In the genomic region with DNA sequence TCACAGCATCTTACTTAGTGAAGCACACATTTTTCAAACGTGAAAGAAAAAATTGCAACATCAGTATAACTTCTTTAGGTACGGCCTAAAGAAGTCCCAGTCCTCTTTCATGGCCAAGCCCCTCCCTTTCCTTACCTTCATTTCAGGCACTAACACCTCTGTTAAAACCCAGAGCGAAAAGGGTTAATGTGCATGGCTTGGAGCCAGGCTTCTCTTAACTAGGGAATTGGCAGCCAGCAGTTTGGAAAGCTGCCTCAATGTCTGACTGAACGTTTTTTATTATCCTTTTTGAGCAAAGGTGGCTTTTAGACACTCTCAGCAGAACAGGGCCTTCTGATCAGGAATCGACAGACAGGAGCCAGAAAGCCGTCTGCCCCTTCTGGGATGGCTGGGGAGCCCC, we compare ENCODE assay signal across 16 mouse cellular contexts.
DNase-seq lines count a peak whose midpoint lies in the region; ATAC-seq and TF ChIP-seq lines count a peak whose summit lies in the region.
"Had no signal": no experiment of that assay in that cellular context is flagged by ENCODE, and none has a peak within 500 bp of the region (broad histone marks: within the 10 kb centered on the region; RNA-seq: fewer than 3 reads in every experiment).

No protein-coding gene starts in this region.

- TF ChIP-seq POLR2A in kidney, adult 2 months (IDR thresholded peaks at IDR 0.05; ENCODE audit: low read depth, low read length): no peak

- no peak overlapping the region for H3K4me3 ChIP-seq in embryonic facial prominence, embryonic 12.5 days
- H3K4me3 ChIP-seq in embryonic facial prominence, embryonic 10.5 days: no peak overlapping the region
- H3K4me3 ChIP-seq in kidney, adult 2 months (ENCODE audit: insufficient read depth, low read depth, low read length): no peak overlapping the region
- H3K4me3 ChIP-seq in kidney, embryonic 16.5 days (ENCODE audit: low read length): no peak overlapping the region
- H3K4me3 ChIP-seq: erythroblast, embryonic 14.5 days; midbrain, embryonic 13.5 days; stomach, embryonic 15.5 days had no signal

- H3K4me1 ChIP-seq in embryonic facial prominence, embryonic 12.5 days: peaks cover 6% of the 10 kb centered on the region; the same call in 1 of the 2 replicates
- no peaks in the 10 kb centered on the region; the same call in 1 of the 2 replicates for H3K4me1 ChIP-seq in embryonic facial prominence, embryonic 10.5 days
- H3K4me1 ChIP-seq in kidney, adult 2 months (ENCODE audit: control insufficient read depth, insufficient read depth, low read length): no peaks in the 10 kb centered on the region; the same call in 1 of the 2 replicates
- H3K4me1 ChIP-seq in kidney, embryonic 16.5 days (ENCODE audit: insufficient read depth, low read length): no peaks in the 10 kb centered on the region
- H3K4me1 ChIP-seq: stomach, embryonic 15.5 days had no signal

- no peaks in the 10 kb centered on the region for H3K9me3 ChIP-seq in embryonic facial prominence, embryonic 12.5 days
- H3K9me3 ChIP-seq in embryonic facial prominence, embryonic 10.5 days: no peaks in the 10 kb centered on the region
- no peaks in the 10 kb centered on the region for H3K9me3 ChIP-seq in kidney, embryonic 16.5 days (ENCODE audit: low read length)
- H3K9me3 ChIP-seq: G1E; midbrain, embryonic 13.5 days; stomach, embryonic 15.5 days had no signal

- TF ChIP-seq CTCF in kidney, adult 2 months (conservative IDR thresholded peaks at IDR 0.05; ENCODE audit: insufficient read depth, insufficient read length, low read depth, low read length): no peak

- no peak overlapping the region for H3K9ac ChIP-seq in embryonic facial prominence, embryonic 12.5 days
- H3K9ac ChIP-seq in kidney, embryonic 16.5 days (replicated peaks; ENCODE audit: low read length): no peak overlapping the region
- H3K9ac ChIP-seq: midbrain, embryonic 13.5 days; stomach, embryonic 15.5 days had no signal

- WGBS in embryonic facial prominence, embryonic 12.5 days: 50% methylated on average over 6 of the region's 6 CpGs
- WGBS in embryonic facial prominence, embryonic 10.5 days: 72% methylated on average over 6 of the region's 6 CpGs
- WGBS in kidney, adult 2 months: 30% methylated on average over 6 of the region's 6 CpGs
- WGBS in kidney, embryonic 16.5 days: 37% methylated on average over 6 of the region's 6 CpGs

- H3K27ac ChIP-seq in embryonic facial prominence, embryonic 12.5 days: peak overlapping the region; percentile 37; the same call in 1 of the 2 replicates
- H3K27ac ChIP-seq in embryonic facial prominence, embryonic 10.5 days (replicated peaks): no peak overlapping the region
- no peak overlapping the region for H3K27ac ChIP-seq in kidney, adult 2 months (ENCODE audit: insufficient read depth, low read depth, low read length)
- no peak overlapping the region for H3K27ac ChIP-seq in kidney, embryonic 16.5 days (ENCODE audit: low read length)
- H3K27ac ChIP-seq: midbrain, embryonic 13.5 days; stomach, embryonic 15.5 days had no signal

- no peak overlapping the region for H3K4me2 ChIP-seq in embryonic facial prominence, embryonic 12.5 days (replicated peaks)
- no peak overlapping the region for H3K4me2 ChIP-seq in kidney, embryonic 16.5 days (replicated peaks; ENCODE audit: low read depth, low read length)
- H3K4me2 ChIP-seq: midbrain, embryonic 13.5 days; stomach, embryonic 15.5 days had no signal

- no peak for ATAC-seq in embryonic facial prominence, embryonic 12.5 days (ENCODE audit: insufficient number of reproducible peaks, insufficient read depth, low FRiP score, low TSS enrichment)
- ATAC-seq in kidney, embryonic 16.5 days (ENCODE audit: low FRiP score, low TSS enrichment): no peak
- no peak for ATAC-seq in megakaryocyte, adult 5-6 weeks (ENCODE audit: poor library complexity, severe bottlenecking)
- ATAC-seq: intestine, embryonic 16.5 days; midbrain, embryonic 13.5 days had no signal

- H3K36me3 ChIP-seq in embryonic facial prominence, embryonic 12.5 days: no peaks in the 10 kb centered on the region
- no peaks in the 10 kb centered on the region for H3K36me3 ChIP-seq in embryonic facial prominence, embryonic 10.5 days (replicated peaks)
- no peaks in the 10 kb centered on the region for H3K36me3 ChIP-seq in kidney, adult 2 months (ENCODE audit: control insufficient read depth, insufficient read depth, low read length)
- H3K36me3 ChIP-seq in kidney, embryonic 16.5 days (ENCODE audit: insufficient read depth, low read length): no peaks in the 10 kb centered on the region
- H3K36me3 ChIP-seq: G1E; midbrain, embryonic 13.5 days; stomach, embryonic 15.5 days had no signal

- DNase-seq in embryonic facial prominence, embryonic 10.5 days (ENCODE audit: low spot score): no peak
- peak; percentile 86 for DNase-seq in kidney, adult 2 months
- peak; percentile 40 for DNase-seq in adipocyte (ENCODE audit: low spot score)
- DNase-seq in kidney, postnatal 14 days: peak; percentile 49
- no peak for DNase-seq in embryo, embryonic 10.5 days (ENCODE audit: low spot score)
- DNase-seq: B cell, adult 2 months; gastrocnemius, postnatal 10 days; right cerebral cortex, postnatal 25 days had no signal

- H3K27me3 ChIP-seq in embryonic facial prominence, embryonic 12.5 days: no peaks in the 10 kb centered on the region
- H3K27me3 ChIP-seq in embryonic facial prominence, embryonic 10.5 days (replicated peaks; ENCODE audit: low read depth, poor library complexity, severe bottlenecking): no peaks in the 10 kb centered on the region
- no peaks in the 10 kb centered on the region for H3K27me3 ChIP-seq in kidney, adult 2 months (replicated peaks; ENCODE audit: control insufficient read depth, insufficient read depth, low read length)
- H3K27me3 ChIP-seq in kidney, embryonic 16.5 days (ENCODE audit: insufficient read depth, low read length): no peaks in the 10 kb centered on the region
- H3K27me3 ChIP-seq: midbrain, embryonic 13.5 days; stomach, embryonic 15.5 days had no signal

Comparison
In these comparisons a context has a peak if more than half of its experiments do, and no peak if none do; other contexts are left out.
1. DNase-seq: peak in kidney, adult 2 months (single experiment), adipocyte (single experiment) and kidney, postnatal 14 days (single experiment); none in embryonic facial prominence, embryonic 10.5 days (single experiment) and embryo, embryonic 10.5 days (single experiment).